Mouse (Mus musculus) leukemia stem cell, adult 10-12 weeks (primary cell): ENCODE measurements around the gene Vmn2r8. TPM values are rescaled to one million over a fixed set of nuclear protein-coding genes. Genes with fewer than 3 reads are reported as not detected.

Source experiments
- polyA plus RNA-seq: library from polyadenylated mRNA; stranded (reverse); fragments of >175 nt; gene quantifications from 2 replicates; pipeline ENCODE4 v1.2.3, GENCODE M21; 2012; ENCODE audit warnings: low replicate concordance

Vmn2r8 gene
- 0.02 TPM in 1 of 2 replicates, not detected in the other for polyA plus RNA-seq

GRCm38 (mm10) chr5:108808750-108809149, at the start of gene Vmn2r8:
Vmn2r8 (minus strand) TSS chr5:108808850.

GRCm38 (mm10) chr5:108852501-108852900, 43.9 kb upstream of the Vmn2r8 start, which contains the start of gene Vmn2r9:
Vmn2r9 (minus strand) TSS chr5:108852601.

GRCm38 (mm10) chr5:108795263-108795662, 13.4 kb downstream of the Vmn2r8 start, which contains the start of gene Tmed11:
Tmed11 (minus strand) TSS chr5:108795363.

GRCm38 (mm10) chr5:108774630-108775306, 33.9 kb downstream of the Vmn2r8 start, which contains the start of gene Rnf212:
Rnf212 (minus strand) TSS chr5:108774982.

Other genes with a start within 250 kb of the Vmn2r8 start
- 50.0 and 158 TPM in 2 replicates for gene Gak, start 179.1 kb downstream of the Vmn2r8 start, polyA plus RNA-seq
- 1.1 and 4.1 TPM in 2 replicates for gene Tmem175, start 179.1 kb downstream of the Vmn2r8 start, polyA plus RNA-seq
- 6.7 and 7.3 TPM in 2 replicates for gene Idua, start 148.5 kb downstream of the Vmn2r8 start, polyA plus RNA-seq
- gene Dgkq, start 139.2 kb downstream of the Vmn2r8 start, polyA plus RNA-seq, result 3.6 and 6.2 TPM in 2 replicates
- gene Slc26a1, start 133.3 kb downstream of the Vmn2r8 start, polyA plus RNA-seq, result 3.1 and 6.6 TPM in 2 replicates
- gene Fgfrl1, start 116.5 kb downstream of the Vmn2r8 start, polyA plus RNA-seq, result 29.5 and 29.9 TPM in 2 replicates
- gene Rnf212, start 33.9 kb downstream of the Vmn2r8 start, polyA plus RNA-seq, result 1.5 and 1.8 TPM in 2 replicates
- not detected in 2 replicates for gene Tmed11, start 13.5 kb downstream of the Vmn2r8 start, polyA plus RNA-seq
- gene Vmn2r9, start 43.8 kb upstream of the Vmn2r8 start, polyA plus RNA-seq, result 0.01 TPM in 1 of 2 replicates, not detected in the other
- not detected in 2 replicates for gene Vmn2r10, start 197.7 kb upstream of the Vmn2r8 start, polyA plus RNA-seq